ENCODE assay signal across 34 mouse cellular contexts in the genomic region with DNA sequence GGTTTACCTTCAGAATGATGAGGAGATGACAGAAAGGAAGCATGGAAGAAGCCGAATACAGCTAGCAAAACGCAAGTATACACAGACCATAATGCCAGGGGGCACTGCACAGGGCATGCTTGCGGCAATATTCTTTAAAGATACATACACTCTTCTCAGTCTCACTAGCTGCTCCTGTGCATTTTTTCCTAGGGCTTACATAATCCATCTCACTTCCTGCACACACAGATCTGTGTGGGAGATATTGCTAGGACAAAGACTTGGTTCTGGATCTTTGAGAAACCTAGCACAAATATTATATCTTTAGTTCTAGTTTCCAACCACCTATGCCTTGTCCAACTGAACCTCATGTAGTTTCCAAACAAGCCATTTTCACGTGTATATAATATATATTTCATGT.
"Had no signal": no experiment of that assay in that cellular context is flagged by ENCODE, and none has a peak within 500 bp of the region (broad histone marks: within the 10 kb centered on the region; RNA-seq: fewer than 3 reads in every experiment).

No protein-coding gene starts in this region.

- H3K4me2 ChIP-seq: heart, embryonic 11.5 days; heart, embryonic 13.5 days; heart, embryonic 15.5 days; hindbrain, embryonic 12.5 days; hindbrain, embryonic 13.5 days; hindbrain, embryonic 14.5 days; hindbrain, embryonic 15.5 days; intestine, embryonic 15.5 days; kidney, embryonic 15.5 days had no signal

- H3K36me3 ChIP-seq: hindbrain, embryonic 10.5 days; hindbrain, embryonic 12.5 days; hindbrain, embryonic 13.5 days; hindbrain, embryonic 15.5 days; intestine, embryonic 15.5 days; kidney, embryonic 15.5 days had no signal

- H3K9ac ChIP-seq: heart, embryonic 13.5 days; heart, embryonic 15.5 days; hindbrain, embryonic 12.5 days; hindbrain, embryonic 13.5 days; hindbrain, embryonic 14.5 days; hindbrain, embryonic 15.5 days; intestine, embryonic 15.5 days; kidney, embryonic 15.5 days had no signal

- H3K4me3 ChIP-seq: heart, embryonic 13.5 days; heart, embryonic 15.5 days; hindbrain, embryonic 10.5 days; hindbrain, embryonic 12.5 days; hindbrain, embryonic 13.5 days; hindbrain, embryonic 15.5 days; intestine, embryonic 15.5 days; kidney, embryonic 15.5 days; layer of hippocampus, adult 2 months; left cerebral cortex, adult 2 months had no signal

- H3K9me3 ChIP-seq: heart, embryonic 13.5 days; heart, embryonic 15.5 days; hindbrain, embryonic 10.5 days; hindbrain, embryonic 12.5 days; hindbrain, embryonic 13.5 days; hindbrain, embryonic 15.5 days; intestine, embryonic 15.5 days; kidney, embryonic 15.5 days had no signal

- ATAC-seq: hindbrain, embryonic 16.5 days; hindbrain, postnatal 0 days; inflammation-experienced regulatory T-cells, adult 6 months; intestine, embryonic 15.5 days; intestine, embryonic 16.5 days; intestine, postnatal 0 days had no signal

- H3K4me1 ChIP-seq: heart, embryonic 13.5 days; heart, embryonic 15.5 days; hindbrain, embryonic 10.5 days; hindbrain, embryonic 12.5 days; hindbrain, embryonic 13.5 days; hindbrain, embryonic 15.5 days; intestine, embryonic 15.5 days; kidney, embryonic 15.5 days had no signal

- H3K27me3 ChIP-seq: heart, embryonic 13.5 days; heart, embryonic 15.5 days; hindbrain, embryonic 12.5 days; hindbrain, embryonic 13.5 days; hindbrain, embryonic 15.5 days; intestine, embryonic 15.5 days; kidney, embryonic 15.5 days had no signal

- DNase-seq: heart, postnatal 10 days; heart, postnatal 14 days; heart, postnatal 36 days; heart, postnatal 4 days; kidney, adult 11 months; kidney, adult 18-20 months; kidney, adult 2 months; kidney, adult 8-10 months; kidney, adult 9 months; kidney, postnatal 10 days; kidney, postnatal 14 days; kidney, postnatal 25 days; kidney, postnatal 36 days; kidney, postnatal 4 days; layer of hippocampus, adult 9-11 months; layer of hippocampus, postnatal 36 days had no signal

- H3K27ac ChIP-seq: heart, embryonic 13.5 days; heart, embryonic 15.5 days; hindbrain, embryonic 10.5 days; hindbrain, embryonic 12.5 days; hindbrain, embryonic 13.5 days; hindbrain, embryonic 14.5 days; hindbrain, embryonic 15.5 days; hindbrain, postnatal 0 days; intestine, embryonic 15.5 days; kidney, embryonic 15.5 days; kidney, postnatal 0 days; layer of hippocampus, adult 2 months; left cerebral cortex, adult 2 months had no signal
